Mouse (Mus musculus) C2C12 (cell line): ENCODE measurements around the gene Skp2. TPM values are rescaled to one million over a fixed set of nuclear protein-coding genes. Genes with fewer than 3 reads are reported as not detected.

Experiments used
- H3K27me3 ChIP-seq: one replicate; pipeline ENCODE4 v1.6.1; 2011; ENCODE audit not compliant: control insufficient read depth, insufficient read depth, insufficient read length
- H3K36me3 ChIP-seq: one replicate; pipeline ENCODE4 v1.6.1; 2011; ENCODE audit not compliant: control insufficient read depth, insufficient read depth
- H3K4me3 ChIP-seq: one replicate; pipeline ENCODE4 v1.5.1; 2011; ENCODE audit warnings: mild to moderate bottlenecking, control low read depth; ENCODE audit not compliant: poor library complexity, insufficient read depth, severe bottlenecking
- H3K79me2 ChIP-seq: one replicate; pipeline ENCODE4 v1.6.1; 2011; ENCODE audit not compliant: control insufficient read depth, insufficient read depth
- H3K79me3 ChIP-seq: one replicate; pipeline ENCODE4 v1.6.1; 2011; ENCODE audit warnings: low read depth, control low read depth
- H3ac ChIP-seq: one replicate; pipeline ENCODE3; 2011; ENCODE audit warnings: low read depth; ENCODE audit not compliant: control insufficient read depth, insufficient read length
- CEBPB ChIP-seq: IDR thresholded peaks from one replicate; pipeline ENCODE4 v1.6.1; 2011; ENCODE audit warnings: low read depth, mild to moderate bottlenecking, control low read depth, moderate library complexity
- CTCF ChIP-seq: IDR thresholded peaks from one replicate; pipeline ENCODE4 v1.5.1; 2011; ENCODE audit not compliant: control insufficient read depth, insufficient read depth, insufficient read length
- FOSL1 ChIP-seq: IDR thresholded peaks from one replicate; pipeline ENCODE4 v1.8.0; 2011; ENCODE audit warnings: mild to moderate bottlenecking, low read length; ENCODE audit not compliant: poor library complexity, insufficient read depth, severe bottlenecking
- MAX ChIP-seq: IDR thresholded peaks from one replicate; pipeline ENCODE4 v1.6.1; 2011; ENCODE audit warnings: mild to moderate bottlenecking, control low read depth
- MYOD1 ChIP-seq: IDR thresholded peaks from one replicate; pipeline ENCODE4 v1.6.1; 2011; ENCODE audit warnings: low read depth; ENCODE audit not compliant: control insufficient read depth, insufficient read length
- MYOG ChIP-seq: IDR thresholded peaks from one replicate; pipeline ENCODE4 v1.6.1; 2011; ENCODE audit not compliant: control insufficient read depth, insufficient read length; ENCODE audit errors: extremely low read depth
- USF1 ChIP-seq: IDR thresholded peaks from one replicate; pipeline ENCODE4 v1.6.1; 2011; ENCODE audit warnings: low read depth, mild to moderate bottlenecking, control low read depth, moderate library complexity
- polyA plus RNA-seq: library from polyadenylated mRNA; unstranded; fragments of >200 nt; fragmentation: generic; extraction: Trizol; gene quantifications from one replicate; pipeline ENCODE4 v1.2.1, GENCODE M21; 2012; ENCODE audit warnings: missing spikeins

Gene Skp2
- polyA plus RNA-seq, 1 experiment: 22.5 TPM

- no peaks in the 10 kb centered on the region for H3K79me3 ChIP-seq
- no peaks in the 10 kb centered on the region for H3K79me2 ChIP-seq
- TF ChIP-seq FOSL1 (no peak), MYOG (no peak), MYOD1 (no peak), CEBPB (no peak), USF1 (no peak), MAX (no peak), CTCF (no peak)
- H3K27me3 ChIP-seq: no peaks in the 10 kb centered on the region
- H3K4me3 ChIP-seq: no peak overlapping the region
- H3ac ChIP-seq: no peak overlapping the region
- peaks cover 14% of the 10 kb centered on the region for H3K36me3 ChIP-seq
These were observed 67.8 kb downstream of the Skp2 start for GRCm38 (mm10) chr15:9087421-9087820.

- peaks cover 14% of the 10 kb centered on the region for H3K36me3 ChIP-seq
- H3K79me2 ChIP-seq: no peaks in the 10 kb centered on the region
- H3K79me3 ChIP-seq: no peaks in the 10 kb centered on the region
- H3ac ChIP-seq: no peak overlapping the region
- H3K4me3 ChIP-seq: no peak overlapping the region
- H3K27me3 ChIP-seq: no peaks in the 10 kb centered on the region
- TF ChIP-seq CTCF (no peak), MAX (no peak), FOSL1 (no peak), CEBPB (no peak), MYOD1 (no peak), USF1 (no peak), MYOG (no peak)
These were observed 68.4 kb downstream of the Skp2 start for GRCm38 (mm10) chr15:9086813-9087212.

- Histone ChIP-seq H3K36me3 (peaks cover 14% of the 10 kb centered on the region), H3K27me3 (no peaks in the 10 kb centered on the region), H3K4me3 (no peak overlapping the region), H3ac (no peak overlapping the region), H3K79me3 (no peaks in the 10 kb centered on the region), H3K79me2 (peaks cover 24% of the 10 kb centered on the region)
- TF ChIP-seq MAX (no peak), CTCF (no peak), MYOG (no peak), FOSL1 (no peak), MYOD1 (no peak)
These were observed 72.5 kb downstream of the Skp2 start for GRCm38 (mm10) chr15:9082753-9083152.

- peaks cover 6% of the 10 kb centered on the region for H3K36me3 ChIP-seq
- TF ChIP-seq MAX (no peak), USF1 (no peak)
- no peaks in the 10 kb centered on the region for H3K79me3 ChIP-seq
- H3ac ChIP-seq: no peak overlapping the region
- H3K27me3 ChIP-seq: no peaks in the 10 kb centered on the region
- no peak overlapping the region for H3K4me3 ChIP-seq
- H3K79me2 ChIP-seq: peaks cover 37% of the 10 kb centered on the region
These were observed 73.9 kb downstream of the Skp2 start for GRCm38 (mm10) chr15:9081294-9081693.

- Histone ChIP-seq H3K27me3 (no peaks in the 10 kb centered on the region), H3ac (no peak overlapping the region), H3K79me2 (peaks cover 42% of the 10 kb centered on the region), H3K4me3 (no peak overlapping the region), H3K36me3 (no peaks in the 10 kb centered on the region), H3K79me3 (no peaks in the 10 kb centered on the region)
- TF ChIP-seq USF1: no peak
- no peak for TF ChIP-seq MAX
- TF ChIP-seq MYOD1: no peak
- no peak for TF ChIP-seq CTCF
- no peak for TF ChIP-seq CEBPB
- no peak for TF ChIP-seq FOSL1
- TF ChIP-seq MYOG: no peak
These were observed 75.0 kb downstream of the Skp2 start for GRCm38 (mm10) chr15:9080206-9080605.

- H3K79me3 ChIP-seq: peaks cover 2% of the 10 kb centered on the region
- no peak overlapping the region for H3K4me3 ChIP-seq
- H3ac ChIP-seq: no peak overlapping the region
- peaks cover 48% of the 10 kb centered on the region for H3K79me2 ChIP-seq
- no peaks in the 10 kb centered on the region for H3K36me3 ChIP-seq
- no peaks in the 10 kb centered on the region for H3K27me3 ChIP-seq
- TF ChIP-seq MYOG (no peak), FOSL1 (no peak), CTCF (no peak), CEBPB (no peak), MYOD1 (no peak), USF1 (no peak), MAX (no peak)
These were observed 75.6 kb downstream of the Skp2 start for GRCm38 (mm10) chr15:9079626-9080025.
